Mouse (Mus musculus) splenic B cell, adult 2 months (primary cell): ENCODE results near the gene Nedd9.
"Not testable (repeated sequence)": the region's sequence is repeated elsewhere in the genome, so short reads cannot be mapped to it uniquely, and the experiment has no call there.

ENCODE experiments used
- DNase-seq: peaks from one replicate; pipeline ENCODE4 v3.0.0-alpha.2; 2011; ENCODE audit warnings: low read depth, low spot score
- H3K27me3 ChIP-seq: 2 replicates; pipeline ENCODE4 v1.6.1; 2012; ENCODE audit warnings: mild to moderate bottlenecking, low read length, moderate library complexity, mixed read lengths; ENCODE audit not compliant: control insufficient read depth, poor library complexity, insufficient read depth, severe bottlenecking
- H3K36me3 ChIP-seq: 2 replicates; pipeline ENCODE4 v1.6.1; 2012; ENCODE audit warnings: mild to moderate bottlenecking, low read length, moderate library complexity, mixed read lengths; ENCODE audit not compliant: control insufficient read depth, poor library complexity, insufficient read depth, severe bottlenecking

Gene Nedd9

GRCm38 (mm10) chr13:41371547-41371946 is 115.6 kb downstream of the Nedd9 start:
- DNase-seq = no peak
- peaks cover 7% of the 10 kb centered on the region for H3K36me3 ChIP-seq
- H3K27me3 ChIP-seq = no peaks in the 10 kb centered on the region

DNA sequence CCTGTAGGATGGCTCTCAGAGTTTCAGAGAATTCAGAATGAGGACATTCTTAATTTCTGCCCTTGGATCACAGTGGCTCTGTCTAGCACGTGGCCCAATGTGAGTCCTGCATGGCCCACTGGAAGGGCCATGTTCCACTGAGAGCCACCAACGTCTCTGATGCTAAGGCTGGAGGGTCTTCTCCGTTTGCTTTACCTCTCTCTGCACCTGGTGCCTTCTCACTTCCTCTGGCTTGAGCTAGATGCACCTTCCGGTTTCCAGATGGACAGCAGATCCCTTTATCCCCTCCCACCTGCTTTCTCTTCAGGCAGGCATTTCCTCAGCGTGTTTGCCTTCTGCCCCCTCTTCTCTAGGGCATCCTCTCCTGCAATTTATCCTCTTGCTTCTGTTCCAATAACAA is 118.5 kb downstream of the Nedd9 start:
- H3K27me3 ChIP-seq = no peaks in the 10 kb centered on the region
- no peak for DNase-seq

DNA sequence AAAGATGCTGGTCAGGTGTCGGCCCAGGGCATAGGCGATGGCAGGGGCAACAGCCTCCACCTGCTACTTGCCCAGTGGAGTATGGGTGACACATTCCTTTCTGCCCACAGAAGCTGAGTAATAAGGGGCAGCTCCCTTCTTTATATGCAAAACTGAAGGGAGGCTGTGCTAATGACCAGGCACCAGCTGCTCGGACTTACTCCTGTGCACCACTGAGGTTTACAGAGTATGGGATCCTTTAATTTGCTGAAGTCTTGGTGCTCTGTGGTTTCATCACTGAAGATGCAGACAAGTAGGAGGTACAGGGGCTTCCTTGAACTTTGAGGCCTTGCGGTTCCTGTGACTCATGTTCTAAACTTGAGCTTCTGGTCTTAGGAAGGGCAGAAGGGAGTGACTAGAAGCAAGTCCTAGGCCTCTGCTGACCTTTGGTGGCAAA is 120.0 kb downstream of the Nedd9 start:
- DNase-seq = no peak

More for the DNA sequence above, 118.5 kb downstream of the Nedd9 start:
- H3K36me3 ChIP-seq = peaks cover 4% of the 10 kb centered on the region

DNA sequence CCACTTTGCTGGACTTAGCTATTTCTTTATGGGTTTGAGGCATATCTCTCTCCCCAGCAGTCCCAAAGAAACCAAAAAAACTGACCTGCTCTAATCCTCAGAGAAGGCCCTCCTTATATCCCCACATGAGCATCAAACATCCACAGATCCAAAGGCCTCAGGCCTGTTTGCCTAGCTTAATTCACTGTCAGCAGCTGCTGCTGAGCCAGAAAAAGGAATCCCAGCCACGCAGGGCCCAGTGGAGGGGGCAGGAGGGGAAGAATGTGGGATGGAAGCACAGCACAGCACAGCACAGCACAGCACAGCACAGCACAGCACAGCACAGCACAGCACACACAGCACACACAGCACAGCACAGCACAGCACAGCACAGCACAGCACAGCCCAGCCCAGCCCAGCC is 120.6 kb downstream of the Nedd9 start:
- H3K36me3 ChIP-seq, DNase-seq, H3K27me3 ChIP-seq: not testable (repeated sequence)

More for the DNA sequence above, 120.0 kb downstream of the Nedd9 start:
- peaks cover 4% of the 10 kb centered on the region for H3K36me3 ChIP-seq
- H3K27me3 ChIP-seq = no peaks in the 10 kb centered on the region

DNA sequence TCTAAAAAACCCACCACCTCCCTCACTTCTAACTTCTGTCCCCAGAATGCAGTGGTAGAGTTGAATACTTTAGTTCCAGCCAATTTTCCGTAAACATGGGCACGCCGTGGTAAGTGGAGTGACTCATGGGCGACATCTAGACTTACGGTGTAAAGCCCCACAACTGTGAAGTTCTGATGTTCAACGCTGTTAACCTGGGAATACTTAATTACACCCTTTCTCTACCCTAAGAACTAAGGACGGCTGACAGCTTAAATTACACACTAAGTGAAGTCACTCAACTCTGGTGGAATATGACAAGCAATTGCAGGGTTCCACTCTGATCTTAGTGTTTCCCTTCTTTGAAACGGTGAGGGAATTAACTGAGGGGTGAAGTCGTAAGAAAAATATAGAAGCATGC is 122.9 kb downstream of the Nedd9 start:
- H3K36me3 ChIP-seq = peaks cover 4% of the 10 kb centered on the region
- H3K27me3 ChIP-seq = no peaks in the 10 kb centered on the region
- no peak for DNase-seq

- no peaks in the 10 kb centered on the region for H3K27me3 ChIP-seq
- H3K36me3 ChIP-seq = peaks cover under 1% of the 10 kb centered on the region; the same call in 1 of the 2 replicates
- no peak for DNase-seq
These were observed 124.3 kb downstream of the Nedd9 start for GRCm38 (mm10) chr13:41362909-41363308.

DNA sequence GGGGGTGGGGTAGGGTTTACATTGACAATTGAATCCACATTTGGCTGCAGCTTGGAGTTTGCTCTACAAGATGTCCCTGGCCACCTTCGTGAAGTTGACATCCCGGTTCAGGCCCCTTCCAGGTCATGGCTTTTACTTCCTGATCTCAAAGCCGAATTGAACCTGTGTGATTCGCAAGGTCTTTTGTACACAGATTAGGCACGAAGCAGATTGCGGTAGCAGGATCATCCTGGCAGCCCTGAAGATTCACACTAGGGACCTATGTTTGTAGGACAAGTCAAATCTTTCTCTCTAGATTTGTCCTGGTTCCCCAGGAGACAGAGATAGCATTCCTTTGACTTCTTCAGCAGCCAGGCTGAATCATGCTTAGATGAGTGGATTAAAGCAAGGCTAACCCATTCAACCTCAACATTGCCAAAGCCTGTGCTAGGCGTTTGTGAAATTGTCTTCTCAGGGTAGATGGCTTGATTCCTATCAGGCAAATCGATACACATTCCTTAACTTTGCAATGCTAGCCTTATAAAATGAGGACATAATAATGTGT is 126.8 kb downstream of the Nedd9 start:
- no peaks in the 10 kb centered on the region; the same call in 1 of the 2 replicates for H3K36me3 ChIP-seq
- no peaks in the 10 kb centered on the region for H3K27me3 ChIP-seq
- no peak for DNase-seq

- H3K36me3 ChIP-seq = no peaks in the 10 kb centered on the region; the same call in 1 of the 2 replicates
- H3K27me3 ChIP-seq = no peaks in the 10 kb centered on the region
- no peak for DNase-seq
These were observed 127.6 kb downstream of the Nedd9 start for GRCm38 (mm10) chr13:41359330-41360215.

DNA sequence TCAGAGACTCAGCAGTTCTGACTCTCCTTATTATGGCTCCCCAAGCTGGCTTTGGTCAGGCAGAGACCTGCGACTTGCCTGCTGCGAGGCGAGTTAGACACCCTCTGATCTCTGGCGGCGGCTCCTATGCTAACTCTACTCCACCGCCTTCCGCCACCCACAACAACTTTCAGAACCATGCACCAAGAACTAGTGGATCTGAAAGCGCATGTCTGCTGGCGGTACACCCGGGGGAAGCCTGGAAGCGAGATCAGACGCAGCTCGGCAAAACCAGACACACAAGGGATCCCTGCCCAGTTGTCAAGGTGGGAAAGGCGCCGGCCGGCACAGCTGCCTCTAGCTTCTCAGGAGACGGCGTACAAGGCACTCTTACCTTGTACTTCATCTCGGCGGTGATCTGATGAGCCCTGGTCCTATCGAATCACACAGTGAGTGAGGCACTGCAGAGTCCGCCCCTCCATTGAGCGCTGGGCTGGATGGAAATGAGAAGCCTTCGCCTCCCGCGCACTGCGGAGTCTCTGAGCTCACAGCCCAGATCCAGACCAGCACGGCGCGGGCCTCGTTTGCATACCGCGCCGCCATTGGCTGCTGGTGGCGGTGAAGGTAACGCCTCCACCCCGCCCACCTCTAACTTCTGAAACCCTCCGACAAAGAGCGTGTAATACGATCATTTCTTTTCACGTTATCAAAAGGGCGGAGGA is 128.5 kb downstream of the Nedd9 start:
- peak; percentile 91 for DNase-seq
- no peaks in the 10 kb centered on the region for H3K27me3 ChIP-seq
- H3K36me3 ChIP-seq = no peaks in the 10 kb centered on the region

GRCm38 (mm10) chr13:41358009-41358408 is 129.2 kb downstream of the Nedd9 start:
- Histone ChIP-seq H3K36me3 (no peaks in the 10 kb centered on the region), H3K27me3 (no peaks in the 10 kb centered on the region)
- no peak for DNase-seq

GRCm38 (mm10) chr13:41357586-41357985 is 129.6 kb downstream of the Nedd9 start:
- no peak for DNase-seq
- H3K27me3 ChIP-seq = no peaks in the 10 kb centered on the region

GRCm38 (mm10) chr13:41357161-41357560 is 130.0 kb downstream of the Nedd9 start:
- peak; percentile 51 for DNase-seq
- Histone ChIP-seq H3K27me3 (no peaks in the 10 kb centered on the region), H3K36me3 (no peaks in the 10 kb centered on the region)

More at GRCm38 (mm10) chr13:41357586-41357985, 129.6 kb downstream of the Nedd9 start:
- no peaks in the 10 kb centered on the region for H3K36me3 ChIP-seq

- Histone ChIP-seq H3K36me3 (no peaks in the 10 kb centered on the region), H3K27me3 (no peaks in the 10 kb centered on the region)
- DNase-seq = peak; percentile 76
These were observed 131.6 kb downstream of the Nedd9 start for GRCm38 (mm10) chr13:41355552-41355951.

DNA sequence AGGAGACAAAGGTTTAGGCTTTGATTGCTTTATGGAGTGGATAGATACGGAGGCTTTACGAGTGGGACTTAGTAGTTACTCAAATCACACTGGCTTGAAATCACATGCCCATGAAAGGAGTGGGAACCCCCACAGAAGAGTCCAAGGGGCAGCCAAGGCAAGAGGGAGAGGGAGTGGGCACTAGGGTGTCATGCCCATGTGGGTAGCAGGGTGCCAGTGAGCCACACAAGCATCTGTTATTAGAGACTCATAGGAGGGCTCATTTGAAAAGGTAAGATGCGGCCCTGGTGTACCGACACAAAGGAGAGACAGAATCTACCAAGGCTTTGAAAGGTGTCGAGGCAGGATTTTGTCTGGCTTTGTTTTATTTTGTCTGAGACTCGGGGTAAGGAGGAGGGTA is 132.6 kb downstream of the Nedd9 start:
- no peaks in the 10 kb centered on the region for H3K36me3 ChIP-seq
- no peaks in the 10 kb centered on the region for H3K27me3 ChIP-seq
- no peak for DNase-seq

- DNase-seq = no peak
- Histone ChIP-seq H3K27me3 (no peaks in the 10 kb centered on the region), H3K36me3 (no peaks in the 10 kb centered on the region)
These were observed 133.5 kb downstream of the Nedd9 start for GRCm38 (mm10) chr13:41353676-41354075.
